Mouse (Mus musculus): Measurements from ENCODE around the gene Cluh. TPM values are rescaled to one million over a fixed set of nuclear protein-coding genes. Genes with fewer than 3 reads are reported as not detected.

Gene Cluh
- polyA plus RNA-seq, 1 experiment = not detected

DNA sequence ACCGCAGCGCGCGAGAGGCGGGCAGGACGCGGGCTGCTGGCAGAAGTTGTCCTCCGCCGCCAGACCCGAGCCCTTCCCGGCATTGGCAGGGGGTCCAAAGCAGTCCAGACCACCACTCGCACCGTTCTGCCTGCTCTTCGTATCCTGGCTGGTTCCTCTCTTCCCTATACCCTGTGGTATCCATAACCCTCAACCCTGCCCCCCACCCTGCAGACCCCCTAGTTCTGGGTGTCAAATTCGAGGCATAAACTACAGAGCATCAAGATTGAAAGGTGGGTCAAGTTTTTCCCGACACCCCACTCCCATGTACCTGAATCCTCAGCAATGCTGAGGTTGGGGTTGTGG, 29.4 kb upstream of the Cluh start:
- Histone ChIP-seq H3K4me1 (ENCODE audit: control insufficient read depth, insufficient read depth, low read length) (peaks cover 9% of the 10 kb centered on the region), H3K4me3 (ENCODE audit: insufficient read depth, low read depth, low read length) (peak overlapping the region; percentile 74), H3K27ac (ENCODE audit: insufficient read depth, low read depth, low read length) (peak overlapping the region; percentile 47; the same call in 1 of the 2 replicates)
- TF ChIP-seq CTCF (IDR thresholded peaks at IDR 0.05; ENCODE audit: insufficient read depth, low read depth, low read length) (no peak), POLR2A (IDR thresholded peaks at IDR 0.05; ENCODE audit: insufficient read depth, low read depth, low read length) (no peak)
- 1% methylated on average over 16 of the region's 16 CpGs for WGBS

DNA sequence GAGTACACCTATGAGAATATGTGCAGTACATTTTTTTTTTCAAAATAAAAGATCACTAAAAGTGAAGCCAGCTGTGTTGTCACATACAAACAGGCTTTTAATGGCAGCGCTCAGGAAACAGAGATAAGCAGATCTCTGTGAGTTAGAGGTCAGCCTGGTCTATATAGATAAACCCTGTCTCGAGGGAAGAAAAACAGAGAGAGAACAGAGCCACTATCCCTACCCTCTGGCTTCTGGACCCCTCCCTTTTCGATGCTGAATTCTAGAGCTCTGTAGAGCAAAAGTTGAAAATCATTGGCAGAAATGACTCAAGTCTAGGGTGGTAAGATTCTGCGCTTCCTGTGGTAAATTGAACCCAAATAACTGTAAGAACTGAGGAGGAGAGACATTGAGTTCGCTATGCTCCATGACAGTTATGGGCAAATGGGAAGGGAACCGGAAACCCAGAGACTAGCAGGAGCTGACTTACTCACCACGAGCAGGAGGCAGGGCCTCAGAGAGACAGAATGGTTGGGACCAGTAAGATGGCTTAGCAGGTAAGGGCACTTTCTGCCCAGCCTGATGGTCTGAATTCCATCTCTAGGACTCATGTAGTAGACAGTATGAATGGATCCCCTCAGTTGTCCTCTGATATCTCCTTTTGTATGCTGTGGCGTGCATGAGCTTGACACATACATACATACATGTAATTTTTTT, 27.2 kb upstream of the Cluh start:
- Histone ChIP-seq H3K4me1 (ENCODE audit: control insufficient read depth, insufficient read depth, low read length) (peaks cover 9% of the 10 kb centered on the region), H3K27ac (ENCODE audit: insufficient read depth, low read depth, low read length) (no peak overlapping the region), H3K4me3 (ENCODE audit: insufficient read depth, low read depth, low read length) (no peak overlapping the region)
- no peak for TF ChIP-seq CTCF (IDR thresholded peaks at IDR 0.05; ENCODE audit: insufficient read depth, low read depth, low read length)
- no peak for TF ChIP-seq POLR2A (IDR thresholded peaks at IDR 0.05; ENCODE audit: insufficient read depth, low read depth, low read length)
- WGBS = 79% methylated on average over 8 of the region's 8 CpGs

DNA sequence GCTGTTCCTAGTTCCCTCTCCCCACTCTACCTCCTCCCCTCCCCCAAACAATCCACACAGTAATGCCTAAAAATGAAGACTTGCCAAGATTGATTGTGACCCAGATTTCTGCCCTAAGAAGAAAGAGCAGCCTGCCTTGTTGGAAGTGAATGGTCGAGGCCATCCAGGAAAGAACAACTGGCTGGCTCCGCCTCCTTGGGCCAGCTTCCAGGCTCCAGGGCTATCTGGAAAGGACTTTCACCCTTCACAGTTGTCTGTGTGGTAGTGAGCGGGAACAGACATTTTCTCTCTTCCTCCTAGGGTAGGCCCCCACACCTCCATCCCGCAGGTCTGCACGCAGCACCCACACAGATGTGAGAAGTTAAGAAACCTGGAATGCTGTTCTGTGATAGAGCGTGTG, 25.6 kb upstream of the Cluh start:
- TF ChIP-seq POLR2A (IDR thresholded peaks at IDR 0.05; ENCODE audit: insufficient read depth, low read depth, low read length) (no peak), CTCF (IDR thresholded peaks at IDR 0.05; ENCODE audit: insufficient read depth, low read depth, low read length) (no peak)
- 78% methylated on average over 6 of the region's 6 CpGs for WGBS
- no peak overlapping the region for H3K4me3 ChIP-seq (ENCODE audit: insufficient read depth, low read depth, low read length)
- H3K27ac ChIP-seq (ENCODE audit: insufficient read depth, low read depth, low read length) = no peak overlapping the region
- peaks cover 9% of the 10 kb centered on the region for H3K4me1 ChIP-seq (ENCODE audit: control insufficient read depth, insufficient read depth, low read length)

GRCm38 (mm10) chr11:74625333-74625732, 24.0 kb upstream of the Cluh start:
- TF ChIP-seq CTCF (IDR thresholded peaks at IDR 0.05; ENCODE audit: insufficient read depth, low read depth, low read length) = no peak
- no peak for TF ChIP-seq POLR2A (IDR thresholded peaks at IDR 0.05; ENCODE audit: insufficient read depth, low read depth, low read length)
- H3K27ac ChIP-seq (ENCODE audit: insufficient read depth, low read depth, low read length) = no peak overlapping the region
- H3K4me1 ChIP-seq (ENCODE audit: control insufficient read depth, insufficient read depth, low read length) = peaks cover 9% of the 10 kb centered on the region
- H3K4me3 ChIP-seq (ENCODE audit: insufficient read depth, low read depth, low read length) = no peak overlapping the region

GRCm38 (mm10) chr11:74627481-74627880, 21.8 kb upstream of the Cluh start:
- Histone ChIP-seq H3K27ac (ENCODE audit: insufficient read depth, low read depth, low read length) (no peak overlapping the region), H3K4me3 (ENCODE audit: insufficient read depth, low read depth, low read length) (no peak overlapping the region), H3K4me1 (ENCODE audit: control insufficient read depth, insufficient read depth, low read length) (peaks cover 6% of the 10 kb centered on the region)
- 75% methylated on average over 3 of the region's 3 CpGs for WGBS
- TF ChIP-seq POLR2A (IDR thresholded peaks at IDR 0.05; ENCODE audit: insufficient read depth, low read depth, low read length) (no peak), CTCF (IDR thresholded peaks at IDR 0.05; ENCODE audit: insufficient read depth, low read depth, low read length) (no peak)

GRCm38 (mm10) chr11:74631880-74632789, 17.2 kb upstream of the Cluh start:
- TF ChIP-seq CTCF (IDR thresholded peaks at IDR 0.05; ENCODE audit: insufficient read depth, low read depth, low read length) (no peak), POLR2A (IDR thresholded peaks at IDR 0.05; ENCODE audit: insufficient read depth, low read depth, low read length) (no peak)
- WGBS = 78% methylated on average over 7 of the region's 7 CpGs
- Histone ChIP-seq H3K4me3 (ENCODE audit: insufficient read depth, low read depth, low read length) (no peak overlapping the region), H3K27ac (ENCODE audit: insufficient read depth, low read depth, low read length) (no peak overlapping the region), H3K4me1 (ENCODE audit: control insufficient read depth, insufficient read depth, low read length) (no peaks in the 10 kb centered on the region)

DNA sequence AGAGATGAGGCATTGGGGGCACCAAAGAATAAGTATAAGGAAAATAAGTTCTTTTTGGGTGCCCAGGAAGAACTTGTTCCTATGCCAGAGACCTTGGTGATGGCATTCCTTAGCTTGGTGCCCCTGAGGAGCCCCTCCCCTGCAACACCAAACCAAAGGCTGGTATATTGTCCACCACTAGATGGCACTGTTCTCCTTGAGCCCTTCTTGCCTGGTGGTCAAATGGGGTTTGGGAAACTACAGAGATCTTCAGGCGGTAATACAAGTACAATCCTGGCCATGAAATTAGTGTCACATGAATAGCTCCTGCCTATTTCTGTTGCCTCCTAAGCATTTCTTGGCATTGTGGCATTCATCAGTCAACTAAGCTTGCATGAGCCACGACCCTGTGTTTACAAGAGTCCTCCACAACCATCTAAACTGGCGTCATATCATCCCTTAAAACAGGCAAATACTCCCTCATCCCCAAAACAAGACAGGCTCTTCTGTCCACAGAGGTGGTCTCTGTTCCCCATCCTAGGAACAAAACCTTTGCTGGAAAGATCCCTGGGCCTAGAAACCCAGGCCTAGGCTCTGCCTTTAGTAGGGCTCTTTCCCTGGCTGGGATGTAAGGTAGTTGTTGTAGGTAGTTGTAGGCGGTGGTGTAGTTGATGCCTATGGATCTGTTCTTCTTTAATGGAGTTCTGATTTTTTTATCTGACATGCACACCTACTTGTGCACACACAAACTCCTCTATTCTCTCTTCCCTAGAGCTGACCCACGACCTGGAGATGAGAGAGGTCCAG, 14.6 kb upstream of the Cluh start:
- H3K27ac ChIP-seq (ENCODE audit: insufficient read depth, low read depth, low read length) = no peak overlapping the region
- no peak overlapping the region for H3K4me3 ChIP-seq (ENCODE audit: insufficient read depth, low read depth, low read length)
- WGBS = 69% methylated on average over 5 of the region's 5 CpGs
- peaks cover 15% of the 10 kb centered on the region for H3K4me1 ChIP-seq (ENCODE audit: control insufficient read depth, insufficient read depth, low read length)
- TF ChIP-seq POLR2A (IDR thresholded peaks at IDR 0.05; ENCODE audit: insufficient read depth, low read depth, low read length) = no peak
- TF ChIP-seq CTCF (IDR thresholded peaks at IDR 0.05; ENCODE audit: insufficient read depth, low read depth, low read length) = peak; percentile 50

DNA sequence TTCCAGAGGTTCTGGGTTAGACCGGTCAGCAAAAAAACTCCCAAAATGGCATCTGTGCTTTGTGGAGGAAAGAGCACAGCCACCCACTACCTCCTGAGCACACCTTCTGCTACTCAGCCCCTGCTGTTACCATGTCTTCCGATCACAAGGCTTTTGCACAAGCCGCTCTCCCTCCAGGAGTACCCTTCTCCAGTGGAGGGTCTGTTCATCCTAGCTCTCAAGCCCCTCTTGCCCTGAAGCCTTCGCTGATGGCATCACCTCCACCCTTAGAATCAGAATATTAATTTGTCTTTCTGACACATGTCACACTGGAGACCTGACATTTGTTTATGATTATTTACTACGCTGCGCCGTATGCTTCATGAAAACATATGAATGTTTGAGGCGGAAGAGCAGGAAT, 11.8 kb upstream of the Cluh start:
- Histone ChIP-seq H3K4me3 (ENCODE audit: insufficient read depth, low read depth, low read length) (peak overlapping the region; percentile 58), H3K4me1 (ENCODE audit: control insufficient read depth, insufficient read depth, low read length) (peaks cover 15% of the 10 kb centered on the region), H3K27ac (ENCODE audit: insufficient read depth, low read depth, low read length) (peak overlapping the region; percentile 34)
- TF ChIP-seq POLR2A (IDR thresholded peaks at IDR 0.05; ENCODE audit: insufficient read depth, low read depth, low read length) (no peak), CTCF (IDR thresholded peaks at IDR 0.05; ENCODE audit: insufficient read depth, low read depth, low read length) (no peak)
- WGBS = 26% methylated on average over 8 of the region's 8 CpGs

All from olfactory bulb, adult 2 months (tissue).